Mouse (Mus musculus) Muller cell, postnatal 12 days (primary cell): ENCODE results near the gene Sub1.

Experiments
- DNase-seq: peaks from one replicate; pipeline ENCODE4 v3.0.0-alpha.2; 2015; ENCODE audit errors: inconsistent ontology term

Sub1 gene

DNA sequence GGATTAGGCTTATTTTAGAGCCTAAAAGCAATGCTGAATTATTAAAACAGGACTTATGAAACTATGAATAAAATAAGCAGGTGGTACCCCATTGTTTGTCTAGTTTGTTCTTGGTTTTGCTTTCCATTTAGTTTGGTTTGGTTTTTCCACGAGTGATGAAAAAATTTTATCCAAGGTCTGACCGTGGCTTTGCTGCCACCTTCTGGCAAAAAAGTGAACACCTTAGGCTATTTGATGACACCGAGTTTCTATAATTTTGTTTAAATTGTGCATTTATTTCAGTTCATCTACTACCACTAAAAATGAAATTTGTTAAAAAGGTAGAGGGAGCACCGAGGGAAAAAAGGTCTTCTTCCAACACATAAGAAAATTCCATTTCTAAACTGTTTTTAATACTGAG, 30.4 kb downstream of the Sub1 start:
- DNase-seq = no peak

DNA sequence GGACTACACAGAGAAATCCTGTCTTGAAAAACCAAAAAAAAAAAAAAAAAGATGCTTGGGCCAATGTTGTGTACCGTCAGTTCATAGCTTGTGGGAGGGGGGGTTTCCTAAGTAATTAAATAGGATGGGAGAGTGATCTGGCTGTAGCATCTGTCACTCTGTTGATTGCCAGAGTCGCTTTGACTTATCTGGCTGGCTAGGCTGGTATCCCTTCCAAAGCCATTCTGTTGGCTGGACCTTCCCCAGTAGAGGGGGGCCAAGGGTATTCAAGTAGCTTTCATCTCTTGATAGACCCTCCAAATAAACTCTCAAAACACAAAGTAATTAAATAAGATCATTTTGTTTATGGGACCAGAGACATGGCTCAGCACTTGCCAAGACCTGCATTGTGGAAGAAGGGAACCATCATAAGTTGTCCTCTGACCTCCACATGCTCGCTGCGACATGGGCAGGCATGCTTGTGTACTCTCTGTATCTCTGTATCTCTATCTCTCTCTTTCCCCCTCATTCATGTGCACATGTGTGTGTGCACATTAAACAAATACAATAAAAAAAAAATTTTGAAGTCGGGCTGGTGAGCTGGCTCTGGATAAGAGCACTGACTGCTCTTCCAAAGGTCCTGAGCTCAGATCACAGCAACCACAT, 31.5 kb downstream of the Sub1 start:
- DNase-seq = no peak

DNA sequence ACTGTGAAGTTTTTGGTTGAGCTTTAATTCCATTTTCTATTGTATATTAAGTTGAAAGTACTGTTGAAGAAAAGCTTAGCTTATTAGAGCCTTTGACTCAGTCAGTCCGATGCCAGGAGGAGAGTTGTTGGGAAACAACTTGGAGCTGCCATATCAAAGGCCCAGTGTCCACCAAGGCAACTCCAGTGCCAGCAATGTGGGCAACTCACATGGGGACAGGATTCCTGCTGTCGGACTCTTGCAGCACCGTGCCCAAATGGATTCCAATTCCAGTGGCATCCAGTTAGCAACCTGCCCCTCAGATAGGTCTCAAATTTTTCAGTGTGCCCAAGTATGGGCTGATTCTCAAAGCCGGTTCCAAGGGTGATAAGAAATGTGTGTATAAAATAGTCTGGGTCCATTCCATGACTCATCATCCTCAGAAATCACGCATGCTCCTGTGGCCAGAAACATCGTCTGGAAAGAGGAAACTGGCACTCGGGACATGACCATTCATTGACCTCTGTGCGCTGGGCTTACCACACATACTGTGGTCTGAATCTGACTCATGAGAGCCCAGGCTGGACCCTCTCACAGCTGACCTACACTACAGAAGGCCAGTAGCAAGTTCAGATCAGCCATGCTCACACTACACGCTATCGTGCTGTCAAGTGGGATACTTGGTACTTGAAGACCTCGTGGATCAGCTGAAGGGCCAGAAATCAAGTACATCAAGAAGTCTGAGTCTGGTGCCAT, 32.8 kb downstream of the Sub1 start:
- DNase-seq = no peak

DNA sequence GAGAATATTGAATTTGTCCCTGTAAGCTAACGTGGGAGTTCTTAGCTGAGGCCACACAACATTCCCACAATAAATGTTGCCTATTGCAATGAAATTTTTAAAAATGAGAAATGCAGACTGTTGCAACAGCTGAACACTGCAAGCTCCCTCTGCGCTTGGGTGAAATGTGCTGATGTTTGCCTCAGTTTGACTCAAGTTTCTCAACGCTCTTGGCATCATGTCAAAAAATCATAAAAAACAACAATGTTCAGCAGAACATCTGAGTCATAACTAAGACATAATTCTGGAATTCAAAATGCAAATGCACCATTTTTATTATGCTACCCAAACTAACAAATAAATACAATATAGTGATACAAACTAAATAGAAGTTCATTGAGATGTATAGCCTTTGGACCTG, 37.1 kb downstream of the Sub1 start:
- DNase-seq = no peak

DNA sequence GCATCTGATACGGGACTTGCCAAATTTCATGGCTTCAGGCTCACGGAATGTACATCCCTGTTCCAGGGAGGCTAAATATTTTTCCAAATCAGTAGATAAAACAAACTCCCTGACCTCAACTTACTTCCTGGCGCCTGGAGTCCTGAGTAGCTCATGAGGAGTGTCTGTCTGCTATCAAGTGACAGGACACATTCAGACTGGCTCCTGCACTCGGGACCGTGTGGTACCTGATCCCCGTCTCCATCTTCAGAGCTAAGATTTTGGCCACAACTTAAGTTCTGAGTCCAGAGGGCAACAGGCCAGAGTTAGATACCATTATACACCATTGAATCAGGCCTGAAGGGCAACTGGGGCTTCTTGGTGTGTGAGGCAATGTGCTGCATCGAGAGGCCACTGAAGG, 40.7 kb downstream of the Sub1 start:
- no peak for DNase-seq

DNA sequence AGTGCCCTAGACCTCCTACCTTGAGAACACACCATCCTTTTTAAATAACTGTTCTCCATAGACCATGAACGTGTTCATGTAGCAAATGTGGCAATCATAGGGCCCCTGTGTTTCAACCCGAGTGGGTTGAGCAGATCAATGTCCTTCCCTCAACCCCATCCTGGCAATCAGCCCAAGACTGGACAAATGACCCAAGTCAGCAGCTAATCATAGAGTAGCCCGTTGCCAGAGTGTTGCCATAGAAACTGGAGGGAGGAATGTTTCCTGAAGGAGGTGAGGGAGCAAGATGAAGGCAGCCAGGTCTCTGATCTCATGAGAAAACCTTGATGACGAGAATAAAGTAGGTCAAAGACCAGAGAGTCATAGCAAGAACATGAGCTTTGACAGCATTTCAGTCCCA, 42.6 kb downstream of the Sub1 start:
- no peak for DNase-seq

DNA sequence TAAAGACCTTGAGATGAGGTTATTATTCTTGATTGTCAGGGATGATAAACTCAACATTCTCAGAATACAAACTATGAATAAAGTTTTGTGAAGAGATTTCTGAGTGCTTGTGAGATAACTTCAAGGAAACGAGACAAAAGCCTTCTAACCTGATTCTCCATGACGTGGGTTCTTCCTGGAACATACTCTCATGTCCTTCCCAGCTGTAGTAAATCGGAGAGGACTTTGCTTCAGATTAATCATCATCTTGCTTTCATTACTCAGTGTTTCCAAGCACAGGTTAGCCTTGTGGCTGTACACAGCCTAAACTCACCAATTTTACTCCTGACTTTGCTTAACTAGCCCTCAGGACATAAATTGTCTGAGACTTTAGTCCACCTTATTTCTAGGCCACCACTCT, 44.6 kb downstream of the Sub1 start:
- DNase-seq = no peak

DNA sequence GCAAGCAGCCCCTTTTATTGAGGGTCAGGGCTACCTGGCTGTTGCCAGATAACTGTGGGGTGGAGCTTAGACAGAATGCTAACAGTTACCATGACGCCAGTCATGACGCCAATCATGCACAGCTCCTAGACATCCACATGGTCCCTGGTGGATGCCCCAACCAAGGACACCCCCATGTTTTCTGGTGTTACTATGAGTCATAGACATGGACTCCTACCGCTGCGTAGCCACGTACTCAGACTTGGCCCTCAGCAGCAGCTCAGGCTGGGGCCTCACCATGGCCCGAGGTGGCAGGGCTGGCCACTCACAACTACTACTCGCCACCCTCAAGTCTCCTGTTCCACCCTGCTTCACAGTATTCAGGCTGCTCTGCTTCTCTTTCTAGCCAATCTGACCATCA, 45.6 kb downstream of the Sub1 start:
- no peak for DNase-seq

DNA sequence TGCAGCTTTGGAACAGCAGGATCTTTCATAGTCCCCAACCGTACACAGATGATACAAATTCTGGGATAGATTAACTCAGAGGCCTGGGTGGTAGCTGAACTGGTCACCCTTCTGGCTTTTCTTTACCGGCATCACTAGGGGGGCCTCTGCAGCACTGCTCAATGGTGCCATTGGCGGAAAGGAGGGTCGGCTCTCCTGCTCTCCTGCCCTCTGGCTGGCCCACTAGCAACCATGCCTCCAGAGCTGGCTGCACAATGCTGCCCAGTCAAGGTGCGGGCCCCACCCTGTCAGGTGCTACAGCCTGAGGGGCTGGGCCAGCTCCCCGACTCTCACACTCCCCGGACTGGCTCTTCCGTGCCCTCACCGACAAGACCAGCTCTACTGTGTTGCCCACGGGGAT, 46.6 kb downstream of the Sub1 start:
- DNase-seq = no peak

DNA sequence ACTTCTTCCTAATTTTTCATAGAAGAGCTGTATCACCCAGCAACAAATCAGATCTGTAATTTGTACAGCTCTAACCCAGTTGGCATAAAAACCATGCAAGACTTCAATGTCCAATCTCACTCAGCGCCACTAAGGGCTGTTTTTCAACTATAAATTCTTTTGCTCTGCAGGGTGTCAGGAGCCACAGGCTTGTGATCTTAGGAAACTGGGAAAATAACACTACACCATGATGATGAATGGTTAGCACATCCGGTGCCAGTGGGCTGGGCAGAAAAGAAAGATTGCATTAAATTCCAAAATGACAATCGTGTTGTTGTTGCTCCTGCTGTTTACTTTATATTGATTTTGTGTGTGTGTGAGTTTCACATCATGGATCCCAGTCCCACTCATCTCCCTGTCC, 47.3 kb downstream of the Sub1 start:
- DNase-seq = no peak

DNA sequence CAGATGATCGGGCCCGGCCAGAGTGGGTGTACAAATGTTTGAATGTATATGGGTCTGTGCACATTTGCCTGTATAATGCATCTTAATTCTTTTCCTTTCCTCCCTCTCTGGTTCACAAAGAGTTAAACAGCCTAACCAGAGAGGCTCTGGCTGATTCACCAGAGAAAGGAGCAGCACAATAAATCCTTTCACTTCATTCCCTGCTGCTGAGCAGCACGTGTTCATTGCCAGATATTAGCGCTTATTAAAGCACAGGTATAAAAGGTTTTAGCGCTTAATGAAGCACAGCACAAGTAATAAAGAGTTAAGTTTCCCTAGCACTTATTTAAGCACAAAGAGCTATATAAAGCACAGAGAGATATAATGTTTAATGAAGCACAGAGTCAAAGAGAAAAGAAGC, 55.9 kb downstream of the Sub1 start:
- no peak for DNase-seq
